Mouse (Mus musculus): ENCODE data around the gene Tff2. TPM values are rescaled to one million over a fixed set of nuclear protein-coding genes. Genes with fewer than 3 reads are reported as not detected.

Tff2 gene
- total RNA-seq, 2 experiments from 2014 or later, result not detected

Other genes with a start within 250 kb of the Tff2 start
- under 1 TPM in 1 of 2 experiments, not detected in 1; 0.10 TPM for gene Glp1r, start 242.5 kb downstream of the Tff2 start, total RNA-seq (2021)
- gene Umodl1, start 189.6 kb downstream of the Tff2 start, total RNA-seq (2021), result 1 to 10 TPM in 1 of 2 experiments, not detected in 1; 2.0 TPM
- gene Abcg1, start 86.6 kb downstream of the Tff2 start, total RNA-seq (2021), result 10 to 100 TPM in 1 of 2 experiments, 1 to 10 TPM in 1; 10.0 to 16.6 TPM
- gene Tff3, start 14.6 kb downstream of the Tff2 start, total RNA-seq (2021), result not detected
- gene Tff1, start 21.0 kb upstream of the Tff2 start, total RNA-seq (2021), result not detected
- gene Tmprss3, start 54.7 kb upstream of the Tff2 start, total RNA-seq (2021), result not detected
- under 1 TPM in 1 of 2 experiments, not detected in 1; 0.32 TPM for gene Ubash3a, start 63.6 kb upstream of the Tff2 start, total RNA-seq (2021)
- 1 to 10 TPM; 5.7 to 7.2 TPM for gene Rsph1, start 133.1 kb upstream of the Tff2 start, total RNA-seq (2021)
- gene Slc37a1, start 142.5 kb upstream of the Tff2 start, total RNA-seq (2021), result 10 to 100 TPM in 1 of 2 experiments, 1 to 10 TPM in 1; 8.9 to 10.4 TPM
- gene Pde9a, start 241.9 kb upstream of the Tff2 start, total RNA-seq (2021), result 1 to 10 TPM; 1.9 to 2.6 TPM